Mouse (Mus musculus): ENCODE measurements at regions not wholly inside any gene's neighbourhood (a gene's known extent, or its start where the extent isn't known, plus 50 kb on each side); places are given as distances from the start of the nearest gene placed in this dataset.
A peak's percentile ranks its signal among the peaks of the same experiment; 100 is the strongest.

DNA sequence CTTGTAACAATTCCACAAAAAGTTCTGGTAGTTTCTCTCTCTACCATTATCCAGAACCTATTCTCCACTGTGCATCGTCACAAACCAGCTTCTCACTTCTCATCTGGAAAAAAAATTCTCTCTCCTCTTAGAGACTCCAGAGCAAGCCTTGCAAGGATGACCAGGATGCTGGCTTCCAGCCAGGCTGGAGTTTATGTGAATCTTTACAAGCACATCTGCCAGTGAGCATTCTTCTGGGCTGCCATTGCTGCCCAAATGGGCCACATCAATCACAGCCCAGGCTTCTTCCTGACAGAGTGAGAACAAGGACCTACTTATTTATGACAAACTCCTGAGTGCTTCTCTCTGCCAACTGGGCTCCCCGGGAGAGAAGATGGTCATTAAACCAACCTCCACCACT is 91.0 kb upstream of the Trabd2b start:
- Histone ChIP-seq H3K27me3 (replicated peaks; ENCODE audit: control insufficient read depth, insufficient read depth, low read length) (no peaks in the 10 kb centered on the region), H3K4me1 (ENCODE audit: control insufficient read depth, insufficient read depth, low read length) (peaks cover 10% of the 10 kb centered on the region; the same call in 1 of the 2 replicates), H3K27ac (ENCODE audit: insufficient read depth, low read depth, low read length) (peak overlapping the region; percentile 91), H3K36me3 (ENCODE audit: control insufficient read depth, insufficient read depth, low read length) (no peaks in the 10 kb centered on the region), H3K4me3 (ENCODE audit: insufficient read depth, low read depth, low read length) (no peak overlapping the region)
- peak; percentile 77 for DNase-seq
- WGBS = 34% methylated on average over 2 of the region's 2 CpGs
- TF ChIP-seq CTCF (conservative IDR thresholded peaks at IDR 0.05; ENCODE audit: insufficient read depth, insufficient read length, low read depth, low read length) (no peak), POLR2A (IDR thresholded peaks at IDR 0.05; ENCODE audit: low read depth, low read length) (no peak)

- WGBS = 50% methylated on average over 2 of the region's 2 CpGs
- TF ChIP-seq POLR2A (IDR thresholded peaks at IDR 0.05; ENCODE audit: low read depth, low read length) (no peak), CTCF (conservative IDR thresholded peaks at IDR 0.05; ENCODE audit: insufficient read depth, insufficient read length, low read depth, low read length) (no peak)
- peaks cover 10% of the 10 kb centered on the region; the same call in 1 of the 2 replicates for H3K4me1 ChIP-seq (ENCODE audit: control insufficient read depth, insufficient read depth, low read length)
- DNase-seq = peak; percentile 62
- H3K27me3 ChIP-seq (replicated peaks; ENCODE audit: control insufficient read depth, insufficient read depth, low read length) = no peaks in the 10 kb centered on the region
- H3K36me3 ChIP-seq (ENCODE audit: control insufficient read depth, insufficient read depth, low read length) = no peaks in the 10 kb centered on the region
- H3K4me3 ChIP-seq (ENCODE audit: insufficient read depth, low read depth, low read length) = no peak overlapping the region
- no peak overlapping the region for H3K27ac ChIP-seq (ENCODE audit: insufficient read depth, low read depth, low read length)
Measured at GRCm38 (mm10) chr4:114317076-114317475, 89.4 kb upstream of the Trabd2b start.

GRCm38 (mm10) chr4:114320076-114320475 is 86.4 kb upstream of the Trabd2b start:
- H3K4me1 ChIP-seq (ENCODE audit: control insufficient read depth, insufficient read depth, low read length) = peaks cover 10% of the 10 kb centered on the region; the same call in 1 of the 2 replicates
- no peak overlapping the region for H3K27ac ChIP-seq (ENCODE audit: insufficient read depth, low read depth, low read length)
- TF ChIP-seq CTCF (conservative IDR thresholded peaks at IDR 0.05; ENCODE audit: insufficient read depth, insufficient read length, low read depth, low read length) (no peak), POLR2A (IDR thresholded peaks at IDR 0.05; ENCODE audit: low read depth, low read length) (no peak)
- no peaks in the 10 kb centered on the region for H3K36me3 ChIP-seq (ENCODE audit: control insufficient read depth, insufficient read depth, low read length)
- DNase-seq = no peak
- 93% methylated on average over 1 of the region's 1 CpGs for WGBS
- no peak overlapping the region for H3K4me3 ChIP-seq (ENCODE audit: insufficient read depth, low read depth, low read length)
- no peaks in the 10 kb centered on the region for H3K27me3 ChIP-seq (replicated peaks; ENCODE audit: control insufficient read depth, insufficient read depth, low read length)

DNA sequence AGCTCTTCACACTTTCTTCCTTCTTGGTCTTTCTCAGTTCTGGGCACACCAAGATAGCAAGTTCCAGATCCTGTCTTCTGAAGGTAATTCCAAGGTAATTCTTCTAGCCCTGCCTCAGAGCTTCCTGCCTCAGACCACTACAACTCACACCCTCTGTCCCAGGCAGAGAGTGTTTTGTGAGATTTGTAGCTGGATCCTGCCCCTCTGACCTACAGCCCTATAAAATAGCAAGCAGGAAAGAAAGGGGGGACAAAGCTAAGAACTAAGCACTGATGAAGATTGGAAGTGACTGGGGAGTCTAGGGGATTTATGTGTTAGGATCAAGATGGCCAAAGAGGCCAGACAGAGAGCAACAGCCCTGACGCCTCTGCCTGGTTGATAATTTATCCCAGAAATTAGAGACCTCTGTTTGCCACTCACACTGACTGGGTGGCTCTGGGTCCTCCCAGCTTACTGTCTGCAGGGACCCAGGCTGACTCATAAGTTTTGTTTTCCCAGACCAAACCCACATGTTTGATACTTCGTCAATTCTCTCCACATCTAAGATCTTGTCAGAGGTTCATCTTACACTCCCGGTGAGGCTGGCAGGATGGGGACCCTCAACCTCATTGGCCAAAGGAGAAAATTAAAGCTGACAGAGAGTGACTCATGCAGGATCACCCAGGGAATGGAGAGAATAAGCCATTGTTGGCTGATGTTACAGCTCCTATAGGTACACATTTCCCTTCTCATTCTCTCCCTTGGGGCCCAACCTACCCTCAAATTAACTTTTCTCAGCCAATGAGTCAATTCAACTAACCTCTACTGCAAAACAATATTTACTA is 84.8 kb upstream of the Trabd2b start:
- Histone ChIP-seq H3K27me3 (replicated peaks; ENCODE audit: control insufficient read depth, insufficient read depth, low read length) (no peaks in the 10 kb centered on the region), H3K4me1 (ENCODE audit: control insufficient read depth, insufficient read depth, low read length) (peaks cover 3% of the 10 kb centered on the region; the same call in 1 of the 2 replicates), H3K4me3 (ENCODE audit: insufficient read depth, low read depth, low read length) (no peak overlapping the region), H3K36me3 (ENCODE audit: control insufficient read depth, insufficient read depth, low read length) (no peaks in the 10 kb centered on the region), H3K27ac (ENCODE audit: insufficient read depth, low read depth, low read length) (no peak overlapping the region)
- WGBS = 49% methylated on average over 3 of the region's 3 CpGs
- no peak for DNase-seq
- no peak for TF ChIP-seq CTCF (conservative IDR thresholded peaks at IDR 0.05; ENCODE audit: insufficient read depth, insufficient read length, low read depth, low read length)
- no peak for TF ChIP-seq POLR2A (IDR thresholded peaks at IDR 0.05; ENCODE audit: low read depth, low read length)

- WGBS = 98% methylated on average over 1 of the region's 1 CpGs
- no peaks in the 10 kb centered on the region for H3K36me3 ChIP-seq (ENCODE audit: control insufficient read depth, insufficient read depth, low read length)
- no peaks in the 10 kb centered on the region for H3K27me3 ChIP-seq (replicated peaks; ENCODE audit: control insufficient read depth, insufficient read depth, low read length)
- H3K4me3 ChIP-seq (ENCODE audit: insufficient read depth, low read depth, low read length) = no peak overlapping the region
- no peak for DNase-seq
- H3K27ac ChIP-seq (ENCODE audit: insufficient read depth, low read depth, low read length) = peak overlapping the region; percentile 56
- TF ChIP-seq POLR2A (IDR thresholded peaks at IDR 0.05; ENCODE audit: low read depth, low read length) (no peak), CTCF (conservative IDR thresholded peaks at IDR 0.05; ENCODE audit: insufficient read depth, insufficient read length, low read depth, low read length) (no peak)
- H3K4me1 ChIP-seq (ENCODE audit: control insufficient read depth, insufficient read depth, low read length) = peaks cover 8% of the 10 kb centered on the region
Measured at GRCm38 (mm10) chr4:114329978-114330377, 76.5 kb upstream of the Trabd2b start.

DNA sequence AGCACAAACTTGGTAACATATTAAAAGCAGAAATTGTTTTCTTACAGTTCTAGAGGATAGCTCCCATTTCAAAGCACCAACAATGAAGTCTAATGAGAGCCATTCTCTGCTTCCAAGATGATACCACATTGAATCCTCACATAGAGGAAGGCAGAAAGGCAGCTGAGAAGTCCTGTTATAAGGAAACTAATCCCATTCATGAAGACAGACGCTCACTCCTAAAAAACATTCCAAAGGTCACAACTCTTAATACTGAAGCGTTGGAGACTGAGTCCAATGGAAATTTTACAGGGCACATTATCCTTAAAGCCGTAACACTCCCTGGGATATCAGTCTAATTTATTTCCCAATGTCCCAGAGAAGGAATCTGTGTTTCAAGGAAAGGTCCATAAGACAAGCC is 75.4 kb upstream of the Trabd2b start:
- peak; percentile 62 for DNase-seq
- TF ChIP-seq POLR2A (IDR thresholded peaks at IDR 0.05; ENCODE audit: low read depth, low read length) (no peak), CTCF (conservative IDR thresholded peaks at IDR 0.05; ENCODE audit: insufficient read depth, insufficient read length, low read depth, low read length) (no peak)
- Histone ChIP-seq H3K27me3 (replicated peaks; ENCODE audit: control insufficient read depth, insufficient read depth, low read length) (no peaks in the 10 kb centered on the region), H3K27ac (ENCODE audit: insufficient read depth, low read depth, low read length) (peak overlapping the region; percentile 92), H3K36me3 (ENCODE audit: control insufficient read depth, insufficient read depth, low read length) (no peaks in the 10 kb centered on the region), H3K4me1 (ENCODE audit: control insufficient read depth, insufficient read depth, low read length) (peaks cover 8% of the 10 kb centered on the region), H3K4me3 (ENCODE audit: insufficient read depth, low read depth, low read length) (no peak overlapping the region)
- 34% methylated on average over 3 of the region's 3 CpGs for WGBS

DNA sequence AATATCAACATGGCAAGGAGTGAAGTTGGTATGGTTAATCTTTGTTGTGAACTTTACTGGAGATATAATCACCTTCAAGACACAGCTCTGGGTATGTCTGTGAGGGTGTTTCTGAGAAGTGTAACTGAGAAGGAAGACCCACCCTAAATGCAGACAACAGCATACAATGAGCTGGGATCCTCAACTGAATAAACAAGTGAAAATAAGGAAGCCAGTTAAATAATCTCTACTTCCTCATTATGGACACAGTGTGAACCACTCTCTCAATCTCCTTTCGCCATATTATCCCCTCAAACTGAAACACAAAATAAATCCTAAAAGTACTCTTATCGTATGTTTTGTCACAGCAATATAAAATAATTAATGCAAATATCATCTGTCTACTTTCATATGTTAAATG is 71.7 kb upstream of the Trabd2b start:
- no peaks in the 10 kb centered on the region for H3K36me3 ChIP-seq (ENCODE audit: control insufficient read depth, insufficient read depth, low read length)
- peaks cover 20% of the 10 kb centered on the region for H3K4me1 ChIP-seq (ENCODE audit: control insufficient read depth, insufficient read depth, low read length)
- no peaks in the 10 kb centered on the region for H3K27me3 ChIP-seq (replicated peaks; ENCODE audit: control insufficient read depth, insufficient read depth, low read length)
- DNase-seq = no peak
- WGBS = over 99% methylated on average over 2 of the region's 2 CpGs
- no peak for TF ChIP-seq POLR2A (IDR thresholded peaks at IDR 0.05; ENCODE audit: low read depth, low read length)
- no peak for TF ChIP-seq CTCF (conservative IDR thresholded peaks at IDR 0.05; ENCODE audit: insufficient read depth, insufficient read length, low read depth, low read length)
- no peak overlapping the region for H3K27ac ChIP-seq (ENCODE audit: insufficient read depth, low read depth, low read length)
- no peak overlapping the region for H3K4me3 ChIP-seq (ENCODE audit: insufficient read depth, low read depth, low read length)
